Mouse (Mus musculus): ENCODE measurements around the gene Ap1g2. TPM values are rescaled to one million over a fixed set of nuclear protein-coding genes. Genes with fewer than 3 reads are reported as not detected.

The Ap1g2 gene
- polyA plus RNA-seq, 1 experiment from 2014 or later = 18.4 TPM

- Histone ChIP-seq H3K36me3 (ENCODE audit: inconsistent target) (no peaks in the 10 kb centered on the region), H3K4me3 (ENCODE audit: inconsistent target) (no peak overlapping the region), H3K27ac (no peak overlapping the region), H3K79me2 (ENCODE audit: inconsistent target) (no peaks in the 10 kb centered on the region)
- WGBS (ENCODE audit: missing documents) = 94% methylated on average over 6 of the region's 6 CpGs
Measured at GRCm38 (mm10) chr14:55086009-55086514, 20.3 kb downstream of the Ap1g2 start.

- H3K79me2 ChIP-seq (ENCODE audit: inconsistent target) = no peaks in the 10 kb centered on the region
- no peak overlapping the region for H3K27ac ChIP-seq
- no peaks in the 10 kb centered on the region for H3K36me3 ChIP-seq (ENCODE audit: inconsistent target)
- no peak overlapping the region for H3K4me3 ChIP-seq (ENCODE audit: inconsistent target)
- 93% methylated on average over 7 of the region's 9 CpGs for WGBS (ENCODE audit: missing documents)
Measured at GRCm38 (mm10) chr14:55085324-55086008, 20.9 kb downstream of the Ap1g2 start.

- WGBS (ENCODE audit: missing documents) = 94% methylated on average over 6 of the region's 6 CpGs
Measured at GRCm38 (mm10) chr14:55083481-55083880, 22.9 kb downstream of the Ap1g2 start.

GRCm38 (mm10) chr14:55081105-55081504 lies 25.3 kb downstream of the Ap1g2 start:
- 87% methylated on average over 5 of the region's 5 CpGs for WGBS (ENCODE audit: missing documents)
- Histone ChIP-seq H3K79me2 (ENCODE audit: inconsistent target) (no peaks in the 10 kb centered on the region), H3K4me3 (ENCODE audit: inconsistent target) (no peak overlapping the region), H3K36me3 (ENCODE audit: inconsistent target) (no peaks in the 10 kb centered on the region), H3K27ac (no peak overlapping the region)

More at GRCm38 (mm10) chr14:55083481-55083880, 22.9 kb downstream of the Ap1g2 start:
- Histone ChIP-seq H3K27ac (no peak overlapping the region), H3K36me3 (ENCODE audit: inconsistent target) (no peaks in the 10 kb centered on the region), H3K4me3 (ENCODE audit: inconsistent target) (no peak overlapping the region), H3K79me2 (ENCODE audit: inconsistent target) (no peaks in the 10 kb centered on the region)

- 43% methylated on average over 8 of the region's 8 CpGs for WGBS (ENCODE audit: missing documents)
- H3K36me3 ChIP-seq (ENCODE audit: inconsistent target) = no peaks in the 10 kb centered on the region
- H3K79me2 ChIP-seq (ENCODE audit: inconsistent target) = no peaks in the 10 kb centered on the region
- H3K27ac ChIP-seq = no peak overlapping the region
- no peak overlapping the region for H3K4me3 ChIP-seq (ENCODE audit: inconsistent target)
Measured at GRCm38 (mm10) chr14:55079214-55079970, 27.0 kb downstream of the Ap1g2 start.

GRCm38 (mm10) chr14:55078366-55078989 lies 27.9 kb downstream of the Ap1g2 start:
- Histone ChIP-seq H3K27ac (no peak overlapping the region), H3K4me3 (ENCODE audit: inconsistent target) (no peak overlapping the region), H3K79me2 (ENCODE audit: inconsistent target) (no peaks in the 10 kb centered on the region), H3K36me3 (ENCODE audit: inconsistent target) (no peaks in the 10 kb centered on the region)
- 40% methylated on average over 23 of the region's 23 CpGs for WGBS (ENCODE audit: missing documents)

GRCm38 (mm10) chr14:55077481-55078365 lies 28.7 kb downstream of the Ap1g2 start:
- Histone ChIP-seq H3K27ac (no peak overlapping the region), H3K79me2 (ENCODE audit: inconsistent target) (no peaks in the 10 kb centered on the region), H3K36me3 (ENCODE audit: inconsistent target) (no peaks in the 10 kb centered on the region), H3K4me3 (ENCODE audit: inconsistent target) (no peak overlapping the region)
- WGBS (ENCODE audit: missing documents) = 75% methylated on average over 15 of the region's 15 CpGs

GRCm38 (mm10) chr14:55076956-55077355 lies 29.4 kb downstream of the Ap1g2 start:
- Histone ChIP-seq H3K36me3 (ENCODE audit: inconsistent target) (no peaks in the 10 kb centered on the region), H3K27ac (no peak overlapping the region), H3K79me2 (ENCODE audit: inconsistent target) (no peaks in the 10 kb centered on the region), H3K4me3 (ENCODE audit: inconsistent target) (no peak overlapping the region)
- 88% methylated on average over 3 of the region's 3 CpGs for WGBS (ENCODE audit: missing documents)

- no peaks in the 10 kb centered on the region for H3K36me3 ChIP-seq (ENCODE audit: inconsistent target)
- H3K27ac ChIP-seq = no peak overlapping the region
- no peak overlapping the region for H3K4me3 ChIP-seq (ENCODE audit: inconsistent target)
- H3K79me2 ChIP-seq (ENCODE audit: inconsistent target) = no peaks in the 10 kb centered on the region
- WGBS (ENCODE audit: missing documents) = 82% methylated on average over 5 of the region's 6 CpGs
Measured at GRCm38 (mm10) chr14:55076224-55076623, 30.2 kb downstream of the Ap1g2 start.

GRCm38 (mm10) chr14:55074416-55074815 lies 32.0 kb downstream of the Ap1g2 start:
- no peaks in the 10 kb centered on the region for H3K79me2 ChIP-seq (ENCODE audit: inconsistent target)
- no peaks in the 10 kb centered on the region for H3K36me3 ChIP-seq (ENCODE audit: inconsistent target)
- no peak overlapping the region for H3K4me3 ChIP-seq (ENCODE audit: inconsistent target)
- no peak overlapping the region for H3K27ac ChIP-seq
- 95% methylated on average over 12 of the region's 12 CpGs for WGBS (ENCODE audit: missing documents)

GRCm38 (mm10) chr14:55071756-55072155 lies 34.6 kb downstream of the Ap1g2 start:
- H3K4me3 ChIP-seq (ENCODE audit: inconsistent target) = no peak overlapping the region
- H3K36me3 ChIP-seq (ENCODE audit: inconsistent target) = no peaks in the 10 kb centered on the region
- 85% methylated on average over 12 of the region's 19 CpGs for WGBS (ENCODE audit: missing documents)
- H3K79me2 ChIP-seq (ENCODE audit: inconsistent target) = no peaks in the 10 kb centered on the region
- H3K27ac ChIP-seq = no peak overlapping the region

- WGBS (ENCODE audit: missing documents) = 92% methylated on average over 8 of the region's 8 CpGs
- Histone ChIP-seq H3K27ac (no peak overlapping the region), H3K36me3 (ENCODE audit: inconsistent target) (no peaks in the 10 kb centered on the region), H3K4me3 (ENCODE audit: inconsistent target) (no peak overlapping the region), H3K79me2 (ENCODE audit: inconsistent target) (no peaks in the 10 kb centered on the region)
Measured at GRCm38 (mm10) chr14:55066042-55066441, 40.4 kb downstream of the Ap1g2 start.

- no peak overlapping the region for H3K27ac ChIP-seq
- no peaks in the 10 kb centered on the region for H3K36me3 ChIP-seq (ENCODE audit: inconsistent target)
- no peak overlapping the region for H3K4me3 ChIP-seq (ENCODE audit: inconsistent target)
- 92% methylated on average over 13 of the region's 13 CpGs for WGBS (ENCODE audit: missing documents)
- no peaks in the 10 kb centered on the region for H3K79me2 ChIP-seq (ENCODE audit: inconsistent target)
Measured at GRCm38 (mm10) chr14:55065391-55065790, 41.0 kb downstream of the Ap1g2 start.

Measured in macrophage (primary cell).